Mouse (Mus musculus) G1E (cell line): ENCODE data around the gene Junb.

ENCODE experiments used
- CTCF ChIP-seq: IDR thresholded peaks from 2 replicates; pipeline ENCODE4 v1.5.1; 2012; ENCODE audit warnings: low read depth, low read length, inconsistent platforms, mixed read lengths
- GATA1 ChIP-seq: IDR thresholded peaks from 2 replicates; pipeline ENCODE4 v1.6.1; 2012; ENCODE audit warnings: borderline replicate concordance, low read length, inconsistent platforms, mixed read lengths
- GATA2 ChIP-seq: IDR thresholded peaks from 2 replicates; pipeline ENCODE4 v1.6.1; 2012; ENCODE audit warnings: low read depth, low read length, inconsistent platforms, borderline replicate concordance
- POLR2AphosphoS5 ChIP-seq: IDR thresholded peaks from 2 replicates; pipeline ENCODE4 v1.6.1; 2012; ENCODE audit warnings: low read depth, low read length, inconsistent platforms; ENCODE audit not compliant: insufficient replicate concordance
- TAL1 ChIP-seq: conservative IDR thresholded peaks from 2 replicates; pipeline ENCODE4 v1.6.1; 2012; ENCODE audit warnings: low read depth, low read length, inconsistent platforms, mixed read lengths

DNA sequence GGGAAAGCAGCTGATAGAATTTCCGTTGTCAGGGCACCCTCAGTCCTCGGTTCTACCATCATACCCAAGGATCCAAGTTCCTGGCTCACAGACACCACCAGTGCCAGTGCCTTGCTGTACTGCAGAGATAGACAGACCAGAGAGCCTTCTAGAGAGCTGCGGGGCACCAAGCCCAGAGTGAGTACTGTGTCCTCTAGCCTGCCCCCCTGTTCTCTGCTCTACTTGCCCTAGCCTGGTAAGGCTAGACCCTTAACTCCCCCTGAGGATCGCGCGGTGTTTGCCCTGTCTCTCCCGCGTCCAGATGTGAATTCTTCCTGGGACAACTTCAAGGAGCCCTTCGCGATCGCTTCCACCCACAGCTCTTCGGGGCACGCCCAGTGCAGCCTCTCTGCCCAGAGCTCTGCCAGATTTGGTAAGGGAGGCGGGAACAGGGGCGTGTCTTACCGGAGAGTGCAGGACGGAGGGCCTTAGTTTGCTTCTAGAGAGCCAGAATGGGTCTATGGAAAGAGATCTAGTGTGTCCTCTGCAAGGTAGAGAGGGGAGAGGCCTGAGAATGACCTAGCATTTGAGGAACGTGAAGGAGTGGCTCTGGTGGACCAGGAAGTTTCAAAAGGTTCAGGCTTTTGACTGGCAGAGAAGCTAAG, 25.8 kb downstream of the Junb start:
- TF ChIP-seq CTCF: no peak
- no peak for TF ChIP-seq TAL1
- no peak for TF ChIP-seq GATA1
- no peak for TF ChIP-seq GATA2
- TF ChIP-seq POLR2AphosphoS5: no peak
